Mouse (Mus musculus) G1E (cell line): Measurements from ENCODE around the gene Tsnaxip1.

Experiments
- CTCF ChIP-seq: IDR thresholded peaks from 2 replicates; pipeline ENCODE4 v1.5.1; 2012; ENCODE audit warnings: low read depth, low read length, inconsistent platforms, mixed read lengths
- GATA1 ChIP-seq: IDR thresholded peaks from 2 replicates; pipeline ENCODE4 v1.6.1; 2012; ENCODE audit warnings: borderline replicate concordance, low read length, inconsistent platforms, mixed read lengths
- GATA2 ChIP-seq: IDR thresholded peaks from 2 replicates; pipeline ENCODE4 v1.6.1; 2012; ENCODE audit warnings: low read depth, low read length, inconsistent platforms, borderline replicate concordance
- POLR2AphosphoS5 ChIP-seq: IDR thresholded peaks from 2 replicates; pipeline ENCODE4 v1.6.1; 2012; ENCODE audit warnings: low read depth, low read length, inconsistent platforms; ENCODE audit not compliant: insufficient replicate concordance
- TAL1 ChIP-seq: conservative IDR thresholded peaks from 2 replicates; pipeline ENCODE4 v1.6.1; 2012; ENCODE audit warnings: low read depth, low read length, inconsistent platforms, mixed read lengths

- TF ChIP-seq CTCF (peak; percentile 68), GATA2 (no peak), GATA1 (no peak), POLR2AphosphoS5 (no peak), TAL1 (no peak)
These were observed 39.3 kb upstream of the Tsnaxip1 start for GRCm38 (mm10) chr8:105788241-105788640.
